ENCODE assay signal across 9 mouse cellular contexts in genomic region chr8:104171050-104171620, GRCm38 (mm10). TPM values are rescaled to one million over a fixed set of nuclear protein-coding genes. Genes with fewer than 3 reads are reported as not detected.
A peak's percentile ranks its signal among the peaks of the same experiment; 100 is the strongest.
DNase-seq lines count a peak whose midpoint lies in the region; ATAC-seq and TF ChIP-seq lines count a peak whose summit lies in the region.
"Had no signal": no experiment of that assay in that cellular context is flagged by ENCODE, and none has a peak within 500 bp of the region (broad histone marks: within the 10 kb centered on the region; RNA-seq: fewer than 3 reads in every experiment).

No protein-coding gene starts in this region.

- intact Hi-C loops in left cerebral cortex, adult 2 months (cut with DNase I) = no loop called here
- intact Hi-C loops in left cerebral cortex, postnatal 25 days (cut with DNase I) = no loop called here
- intact Hi-C loops in left cerebral cortex, postnatal 4 days (cut with DNase I) = no loop called here

- H3K27me3 ChIP-seq in embryonic facial prominence, embryonic 15.5 days = peaks cover 39% of the 10 kb centered on the region
- H3K27me3 ChIP-seq in intestine, postnatal 0 days (replicated peaks; ENCODE audit: control insufficient read depth, insufficient read depth, low read length) = peaks cover 46% of the 10 kb centered on the region
- H3K27me3 ChIP-seq in neural tube, embryonic 12.5 days (replicated peaks) = peaks cover 40% of the 10 kb centered on the region

- no peaks in the 10 kb centered on the region for H3K36me3 ChIP-seq in embryonic facial prominence, embryonic 15.5 days
- no peaks in the 10 kb centered on the region for H3K36me3 ChIP-seq in intestine, postnatal 0 days (ENCODE audit: control insufficient read depth, insufficient read depth)
- H3K36me3 ChIP-seq in neural tube, embryonic 12.5 days = no peaks in the 10 kb centered on the region

- H3K4me1 ChIP-seq in embryonic facial prominence, embryonic 15.5 days = peaks cover 9% of the 10 kb centered on the region
- H3K4me1 ChIP-seq in intestine, postnatal 0 days (replicated peaks; ENCODE audit: control insufficient read depth, insufficient read depth, low read length) = no peaks in the 10 kb centered on the region
- H3K4me1 ChIP-seq in neural tube, embryonic 12.5 days = peaks cover 5% of the 10 kb centered on the region

- peak overlapping the region; percentile 97 for H3K4me2 ChIP-seq in embryonic facial prominence, embryonic 15.5 days (replicated peaks)
- peak overlapping the region; percentile 98 for H3K4me2 ChIP-seq in intestine, postnatal 0 days (replicated peaks; ENCODE audit: low read depth)
- H3K4me2 ChIP-seq in neural tube, embryonic 12.5 days (replicated peaks) = peak overlapping the region; percentile 96

- peak overlapping the region; percentile 43 for H3K9ac ChIP-seq in embryonic facial prominence, embryonic 15.5 days
- peak overlapping the region; percentile 57 for H3K9ac ChIP-seq in intestine, postnatal 0 days (ENCODE audit: low read depth, low read length)
- peak overlapping the region; percentile 85 for H3K9ac ChIP-seq in neural tube, embryonic 12.5 days

- ATAC-seq in embryonic facial prominence, embryonic 15.5 days (ENCODE audit: insufficient number of reproducible peaks, low FRiP score, low TSS enrichment, low read depth) = no peak
- ATAC-seq in intestine, postnatal 0 days = no peak
- ATAC-seq in neural tube, embryonic 12.5 days (ENCODE audit: low FRiP score, low read depth) = no peak; the same call in 1 of the 2 replicates
- ATAC-seq: Patski had no signal

- DNase-seq in left cerebral cortex, adult 2 months (ENCODE audit: extremely low spot score in 1 of 2, low spot score in 2 of 2) = no peak
- DNase-seq in left cerebral cortex, postnatal 25 days (ENCODE audit: low spot score in 2 of 2) = no peak
- no peak for DNase-seq in left cerebral cortex, postnatal 4 days
- no peak for DNase-seq in thymus, postnatal 36 days
- no peak for DNase-seq in urinary bladder, postnatal 10 days (ENCODE audit: low spot score)

- H3K9me3 ChIP-seq in embryonic facial prominence, embryonic 15.5 days (replicated peaks) = no peaks in the 10 kb centered on the region
- no peaks in the 10 kb centered on the region for H3K9me3 ChIP-seq in intestine, postnatal 0 days (ENCODE audit: control insufficient read depth)
- H3K9me3 ChIP-seq in neural tube, embryonic 12.5 days = no peaks in the 10 kb centered on the region

- H3K4me3 ChIP-seq in left cerebral cortex, adult 2 months = peak overlapping the region; percentile 67
- H3K4me3 ChIP-seq in embryonic facial prominence, embryonic 15.5 days (replicated peaks) = peak overlapping the region; percentile 61
- peak overlapping the region; percentile 62 for H3K4me3 ChIP-seq in intestine, postnatal 0 days (ENCODE audit: low read depth, low read length)
- H3K4me3 ChIP-seq in neural tube, embryonic 12.5 days = peak overlapping the region; percentile 67

- H3K27ac ChIP-seq in left cerebral cortex, adult 2 months = peak overlapping the region; percentile 73; the same call in 1 of the 2 replicates
- H3K27ac ChIP-seq in embryonic facial prominence, embryonic 15.5 days (replicated peaks) = no peak overlapping the region
- H3K27ac ChIP-seq in intestine, postnatal 0 days (ENCODE audit: low read depth, low read length) = no peak overlapping the region
- no peak overlapping the region for H3K27ac ChIP-seq in neural tube, embryonic 12.5 days

- TF ChIP-seq CTCF in left cerebral cortex, adult 2 months (IDR thresholded peaks at IDR 0.05) = no peak
- no peak for TF ChIP-seq CTCF in intestine, postnatal 0 days (IDR thresholded peaks at IDR 0.05; ENCODE audit: low read depth)

- 5% methylated on average over 32 of the region's 32 CpGs for WGBS in embryonic facial prominence, embryonic 15.5 days
- 5% methylated on average over 30 of the region's 32 CpGs for WGBS in intestine, postnatal 0 days
- WGBS in neural tube, embryonic 12.5 days = 4% methylated on average over 32 of the region's 32 CpGs

RNA-seq across cellular contexts. Expression of gene Bean1, which starts 0.9 kb away (rescaled TPM):
- 10 to 100 TPM in 1 of 2 experiments, 1 to 10 TPM in 1; 9.3 to 12.2 TPM for total RNA-seq in left cerebral cortex, adult 2 months (2021)
- 10 to 100 TPM in 1 of 2 experiments, 1 to 10 TPM in 1; 9.5 to 11.2 TPM for total RNA-seq in left cerebral cortex, postnatal 25 days (2021)
- 2.4 and 2.6 TPM in 2 replicates for polyA plus RNA-seq in embryonic facial prominence, embryonic 15.5 days (2015; fragmentation: Nextera tagmentation; extraction: Ambion mirVana)
- polyA plus RNA-seq in intestine, postnatal 0 days (2015; fragmentation: Nextera tagmentation; extraction: Ambion mirVana) = 0.85 TPM in 2 replicates
- polyA plus RNA-seq in neural tube, embryonic 12.5 days (2016; fragmentation: Nextera tagmentation; extraction: Ambion mirVana) = 3.7 and 4.3 TPM in 2 replicates
- 10 to 100 TPM; 31.3 to 34.5 TPM for total RNA-seq in left cerebral cortex, postnatal 4 days (2021)
- polyA plus RNA-seq: Patski had no signal
